Mouse (Mus musculus): ENCODE data around the gene Hao2. TPM values are rescaled to one million over a fixed set of nuclear protein-coding genes. Genes with fewer than 3 reads are reported as not detected.

Hao2 gene
- polyA plus RNA-seq, 1 experiment from 2014 or later, result not detected

- no peak overlapping the region for H3K27ac ChIP-seq
- H3K9ac ChIP-seq, result no peak overlapping the region
- H3K4me1 ChIP-seq, result no peaks in the 10 kb centered on the region
- no peak overlapping the region for H3K4me3 ChIP-seq
- under 1% methylated on average over 4 of the region's 4 CpGs for WGBS
- no peak overlapping the region for H3K4me2 ChIP-seq
- H3K36me3 ChIP-seq, result no peaks in the 10 kb centered on the region
- no peak for ATAC-seq (ENCODE audit: insufficient number of reproducible peaks, low FRiP score, low TSS enrichment, low read depth)
- H3K27me3 ChIP-seq, result no peaks in the 10 kb centered on the region
- H3K9me3 ChIP-seq, result no peaks in the 10 kb centered on the region
These were observed 22.6 kb upstream of the Hao2 start for GRCm38 (mm10) chr3:98915659-98916058.

- no peaks in the 10 kb centered on the region for H3K9me3 ChIP-seq
- no peaks in the 10 kb centered on the region for H3K36me3 ChIP-seq
- WGBS, result 69% methylated on average over 6 of the region's 6 CpGs
- H3K27ac ChIP-seq, result no peak overlapping the region
- no peaks in the 10 kb centered on the region for H3K4me1 ChIP-seq
- no peak for ATAC-seq (ENCODE audit: insufficient number of reproducible peaks, low FRiP score, low TSS enrichment, low read depth)
- H3K27me3 ChIP-seq, result no peaks in the 10 kb centered on the region
- no peak overlapping the region for H3K4me3 ChIP-seq
- no peak overlapping the region for H3K9ac ChIP-seq
- no peak overlapping the region for H3K4me2 ChIP-seq
These were observed 20.6 kb upstream of the Hao2 start for GRCm38 (mm10) chr3:98913591-98913990.

- H3K27ac ChIP-seq, result no peak overlapping the region
- no peaks in the 10 kb centered on the region for H3K9me3 ChIP-seq
- no peak for ATAC-seq (ENCODE audit: insufficient number of reproducible peaks, low FRiP score, low TSS enrichment, low read depth)
- no peaks in the 10 kb centered on the region for H3K27me3 ChIP-seq
- H3K4me2 ChIP-seq, result no peak overlapping the region
- no peak overlapping the region for H3K4me3 ChIP-seq
- H3K36me3 ChIP-seq, result no peaks in the 10 kb centered on the region
- no peaks in the 10 kb centered on the region for H3K4me1 ChIP-seq
- 72% methylated on average over 2 of the region's 2 CpGs for WGBS
- H3K9ac ChIP-seq, result no peak overlapping the region
These were observed 4.6 kb upstream of the Hao2 start for GRCm38 (mm10) chr3:98897606-98898005.

- no peaks in the 10 kb centered on the region for H3K9me3 ChIP-seq
- no peak overlapping the region for H3K27ac ChIP-seq
- H3K4me1 ChIP-seq, result no peaks in the 10 kb centered on the region
- no peak overlapping the region for H3K9ac ChIP-seq
- no peaks in the 10 kb centered on the region for H3K36me3 ChIP-seq
- 0 out of 2 replicates have a peak overlapping the region, but pooled peaks have one; percentile 12 for H3K4me2 ChIP-seq
- H3K27me3 ChIP-seq, result no peaks in the 10 kb centered on the region
- no peak for ATAC-seq (ENCODE audit: insufficient number of reproducible peaks, low FRiP score, low TSS enrichment, low read depth)
- 38% methylated on average over 10 of the region's 10 CpGs for WGBS
- no peak overlapping the region for H3K4me3 ChIP-seq
These were observed 2.1 kb upstream of the Hao2 start for GRCm38 (mm10) chr3:98895071-98895601.

GRCm38 (mm10) chr3:98890430-98890829 lies 2.6 kb downstream of the Hao2 start:
- H3K9me3 ChIP-seq, result no peaks in the 10 kb centered on the region
- H3K4me1 ChIP-seq, result no peaks in the 10 kb centered on the region
- no peak overlapping the region for H3K4me2 ChIP-seq
- no peaks in the 10 kb centered on the region for H3K27me3 ChIP-seq
- H3K4me3 ChIP-seq, result no peak overlapping the region
- H3K9ac ChIP-seq, result no peak overlapping the region
- H3K36me3 ChIP-seq, result no peaks in the 10 kb centered on the region
- H3K27ac ChIP-seq, result no peak overlapping the region
- WGBS, result 92% methylated on average over 4 of the region's 4 CpGs
- ATAC-seq (ENCODE audit: insufficient number of reproducible peaks, low FRiP score, low TSS enrichment, low read depth), result no peak

GRCm38 (mm10) chr3:98888206-98888605 lies 4.8 kb downstream of the Hao2 start:
- no peak overlapping the region for H3K4me3 ChIP-seq
- ATAC-seq (ENCODE audit: insufficient number of reproducible peaks, low FRiP score, low TSS enrichment, low read depth), result no peak
- H3K27me3 ChIP-seq, result no peaks in the 10 kb centered on the region
- no peaks in the 10 kb centered on the region for H3K36me3 ChIP-seq
- 70% methylated on average over 2 of the region's 2 CpGs for WGBS
- no peaks in the 10 kb centered on the region for H3K4me1 ChIP-seq
- no peak overlapping the region for H3K9ac ChIP-seq
- H3K27ac ChIP-seq, result no peak overlapping the region
- no peaks in the 10 kb centered on the region for H3K9me3 ChIP-seq
- no peak overlapping the region for H3K4me2 ChIP-seq

GRCm38 (mm10) chr3:98880831-98881230 lies 12.2 kb downstream of the Hao2 start:
- Histone ChIP-seq H3K36me3 (no peaks in the 10 kb centered on the region), H3K27me3 (no peaks in the 10 kb centered on the region), H3K4me1 (no peaks in the 10 kb centered on the region), H3K9ac (no peak overlapping the region), H3K27ac (no peak overlapping the region), H3K9me3 (no peaks in the 10 kb centered on the region), H3K4me3 (no peak overlapping the region), H3K4me2 (no peak overlapping the region)
- no peak for ATAC-seq (ENCODE audit: insufficient number of reproducible peaks, low FRiP score, low TSS enrichment, low read depth)
- WGBS, result 87% methylated on average over 2 of the region's 2 CpGs

- Histone ChIP-seq H3K4me2 (no peak overlapping the region), H3K9ac (no peak overlapping the region), H3K4me1 (no peaks in the 10 kb centered on the region), H3K4me3 (no peak overlapping the region), H3K27me3 (no peaks in the 10 kb centered on the region), H3K9me3 (no peaks in the 10 kb centered on the region), H3K36me3 (no peaks in the 10 kb centered on the region), H3K27ac (no peak overlapping the region)
- WGBS, result 75% methylated on average over 6 of the region's 6 CpGs
- no peak for ATAC-seq (ENCODE audit: insufficient number of reproducible peaks, low FRiP score, low TSS enrichment, low read depth)
These were observed 12.8 kb downstream of the Hao2 start for GRCm38 (mm10) chr3:98880216-98880615.

GRCm38 (mm10) chr3:98868219-98868618 lies 24.8 kb downstream of the Hao2 start:
- no peak overlapping the region for H3K9ac ChIP-seq
- H3K4me1 ChIP-seq, result no peaks in the 10 kb centered on the region
- H3K4me2 ChIP-seq, result no peak overlapping the region
- 86% methylated on average over 2 of the region's 2 CpGs for WGBS
- no peak for ATAC-seq (ENCODE audit: insufficient number of reproducible peaks, low FRiP score, low TSS enrichment, low read depth)
- H3K4me3 ChIP-seq, result no peak overlapping the region
- H3K27me3 ChIP-seq, result no peaks in the 10 kb centered on the region
- H3K9me3 ChIP-seq, result no peaks in the 10 kb centered on the region
- no peak overlapping the region for H3K27ac ChIP-seq
- H3K36me3 ChIP-seq, result no peaks in the 10 kb centered on the region

- Histone ChIP-seq H3K9ac (no peak overlapping the region), H3K4me1 (no peaks in the 10 kb centered on the region), H3K36me3 (no peaks in the 10 kb centered on the region), H3K27ac (no peak overlapping the region), H3K4me3 (no peak overlapping the region), H3K9me3 (no peaks in the 10 kb centered on the region), H3K27me3 (no peaks in the 10 kb centered on the region), H3K4me2 (no peak overlapping the region)
- ATAC-seq (ENCODE audit: insufficient number of reproducible peaks, low FRiP score, low TSS enrichment, low read depth), result no peak
- WGBS, result 92% methylated on average over 1 of the region's 1 CpGs
These were observed 30.2 kb downstream of the Hao2 start for GRCm38 (mm10) chr3:98862800-98863199.

- H3K4me3 ChIP-seq, result no peak within 1 kb of the TSS
- no peak within 1 kb of the TSS for H3K9ac ChIP-seq
- H3K4me2 ChIP-seq, result no peak within 1 kb of the TSS
- no peaks in the 10 kb centered on the region for H3K9me3 ChIP-seq
- no peaks in the 10 kb centered on the region for H3K27me3 ChIP-seq
- no peaks in the 10 kb centered on the region for H3K4me1 ChIP-seq
- H3K27ac ChIP-seq, result no peak within 1 kb of the TSS
- 85% methylated on average over 3 of the region's 3 CpGs for whole genome bisulfite sequencing
- H3K36me3 ChIP-seq, result no peaks in the 10 kb centered on the region
- ATAC-seq (ENCODE audit: insufficient number of reproducible peaks, low FRiP score, low TSS enrichment, low read depth), result no peak
These were observed 33.5 kb downstream of the Hao2 start, which contains the start of gene Hsd3b1 for GRCm38 (mm10) chr3:98859576-98859975. Gene Hsd3b1, minus strand, starts transcription at chr3:98859794.

- Histone ChIP-seq H3K4me2 (no peak overlapping the region), H3K27me3 (no peaks in the 10 kb centered on the region), H3K4me3 (no peak overlapping the region), H3K9ac (no peak overlapping the region), H3K4me1 (no peaks in the 10 kb centered on the region), H3K36me3 (no peaks in the 10 kb centered on the region), H3K9me3 (no peaks in the 10 kb centered on the region), H3K27ac (no peak overlapping the region)
- no peak for ATAC-seq (ENCODE audit: insufficient number of reproducible peaks, low FRiP score, low TSS enrichment, low read depth)
- 89% methylated on average over 2 of the region's 2 CpGs for WGBS
These were observed 35.0 kb downstream of the Hao2 start for GRCm38 (mm10) chr3:98858051-98858450.

- 75% methylated on average over 1 of the region's 1 CpGs for WGBS
- ATAC-seq (ENCODE audit: insufficient number of reproducible peaks, low FRiP score, low TSS enrichment, low read depth), result no peak
- no peaks in the 10 kb centered on the region for H3K9me3 ChIP-seq
These were observed 36.1 kb downstream of the Hao2 start for GRCm38 (mm10) chr3:98856892-98857291.

More at GRCm38 (mm10) chr3:98856892-98857291, 36.1 kb downstream of the Hao2 start:
- Histone ChIP-seq H3K27ac (no peak overlapping the region), H3K4me2 (no peak overlapping the region), H3K4me1 (no peaks in the 10 kb centered on the region), H3K27me3 (no peaks in the 10 kb centered on the region), H3K9ac (no peak overlapping the region), H3K36me3 (no peaks in the 10 kb centered on the region), H3K4me3 (no peak overlapping the region)
